Mouse (Mus musculus): ENCODE results near the gene Shb. TPM values are rescaled to one million over a fixed set of nuclear protein-coding genes. Genes with fewer than 3 reads are reported as not detected.
"Not testable (repeated sequence)": the region's sequence is repeated elsewhere in the genome, so short reads cannot be mapped to it uniquely, and the experiment has no call there.

Gene Shb
- polyA plus RNA-seq, 1 experiment from 2014 or later, result 4.9 TPM

DNA sequence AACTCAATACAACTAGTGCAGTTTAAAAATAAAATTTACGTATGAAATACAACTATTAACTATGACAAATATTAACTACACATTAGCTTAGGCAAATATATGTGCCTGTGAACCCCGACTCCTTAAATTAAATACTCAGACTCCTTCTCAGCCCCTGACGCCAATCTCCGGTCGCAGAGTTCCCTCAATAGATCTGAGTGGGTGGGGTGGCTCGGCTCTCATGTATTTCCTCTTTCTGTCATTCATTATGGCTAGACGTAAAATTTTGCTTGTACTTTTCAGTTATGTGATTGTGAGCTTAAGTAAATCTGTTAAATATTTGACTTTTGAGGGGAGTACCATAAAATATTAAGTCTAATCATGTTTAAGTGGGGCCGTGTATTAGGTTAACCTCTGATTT, 139.3 kb downstream of the Shb start:
- Histone ChIP-seq H3K9me3 (replicated peaks) (no peaks in the 10 kb centered on the region), H3K9ac (no peak overlapping the region), H3K27ac (no peak overlapping the region), H3K4me1 (no peaks in the 10 kb centered on the region), H3K36me3 (peaks cover 27% of the 10 kb centered on the region), H3K4me2 (no peak overlapping the region), H3K27me3 (no peaks in the 10 kb centered on the region), H3K4me3 (replicated peaks) (no peak overlapping the region)
- WGBS, result 67% methylated on average over 8 of the region's 8 CpGs
- ATAC-seq (replicated peaks; ENCODE audit: low FRiP score), result no peak

DNA sequence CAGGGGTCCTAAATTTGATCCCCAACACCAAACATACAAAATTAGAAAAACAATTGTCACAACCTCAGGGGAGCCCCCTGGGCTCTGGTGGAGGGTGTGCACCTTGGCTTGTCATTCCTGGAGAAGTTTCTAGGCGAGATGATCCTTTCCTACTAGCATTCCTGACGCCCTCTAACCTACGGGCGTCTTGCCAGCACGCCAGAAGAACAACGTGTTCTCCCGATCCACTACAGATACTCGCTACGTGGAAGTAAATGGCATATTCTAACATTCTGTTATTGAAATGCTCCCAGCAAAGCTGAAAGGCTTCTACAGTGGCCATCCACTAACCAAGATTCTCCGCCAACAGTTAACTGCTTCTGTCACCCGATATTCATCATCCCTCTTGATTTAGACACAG, 139.7 kb downstream of the Shb start:
- 71% methylated on average over 11 of the region's 11 CpGs for WGBS
- Histone ChIP-seq H3K4me2 (no peak overlapping the region), H3K9ac (no peak overlapping the region), H3K4me1 (no peaks in the 10 kb centered on the region), H3K9me3 (replicated peaks) (no peaks in the 10 kb centered on the region), H3K36me3 (peaks cover 23% of the 10 kb centered on the region), H3K4me3 (replicated peaks) (no peak overlapping the region), H3K27me3 (no peaks in the 10 kb centered on the region), H3K27ac (no peak overlapping the region)
- ATAC-seq (replicated peaks; ENCODE audit: low FRiP score), result no peak

DNA sequence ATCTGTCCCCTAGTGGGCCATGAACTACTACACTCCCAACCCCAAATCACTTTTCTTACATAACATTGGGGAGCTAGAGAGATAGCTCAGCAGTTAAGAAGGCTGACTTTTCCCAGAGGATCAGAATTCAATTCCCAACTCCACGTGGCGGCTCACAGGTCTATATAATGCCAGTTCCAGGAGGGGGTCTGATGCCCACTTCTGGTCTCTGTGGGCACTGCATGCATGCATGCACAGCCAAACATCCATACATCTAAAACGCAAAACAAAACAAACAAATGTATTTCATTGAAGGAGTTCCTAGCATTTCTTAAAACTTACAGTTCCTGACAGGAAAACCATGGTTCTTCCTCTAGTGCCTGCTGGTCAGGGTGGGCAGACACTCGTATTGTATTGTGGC, 140.2 kb downstream of the Shb start:
- Histone ChIP-seq H3K9ac (no peak overlapping the region), H3K36me3 (peaks cover 19% of the 10 kb centered on the region), H3K4me1 (no peaks in the 10 kb centered on the region), H3K4me2 (no peak overlapping the region), H3K27me3 (no peaks in the 10 kb centered on the region), H3K9me3 (replicated peaks) (no peaks in the 10 kb centered on the region), H3K4me3 (replicated peaks) (no peak overlapping the region), H3K27ac (no peak overlapping the region)
- WGBS, result 78% methylated on average over 4 of the region's 4 CpGs
- no peak for ATAC-seq (replicated peaks; ENCODE audit: low FRiP score)

DNA sequence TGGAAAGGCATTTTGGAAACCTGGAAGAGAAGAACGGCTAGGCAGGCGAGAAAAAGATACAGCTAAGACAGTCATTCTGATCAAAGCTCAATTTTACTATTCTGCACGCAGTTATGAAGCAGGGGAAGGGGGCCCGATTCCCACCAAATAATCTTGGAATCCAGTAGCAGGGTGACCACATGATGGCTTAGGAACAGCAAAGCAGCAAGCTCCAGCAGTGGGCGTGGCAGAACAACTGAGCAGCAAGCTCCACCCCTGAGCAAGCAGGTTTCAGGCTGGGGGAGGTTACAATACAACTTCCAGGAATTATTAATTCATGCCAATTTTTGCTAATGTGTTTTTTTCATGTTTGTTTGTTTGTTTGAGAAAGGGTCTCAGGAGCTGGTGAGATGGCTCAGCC, 145.0 kb downstream of the Shb start:
- H3K4me1 ChIP-seq; H3K4me3 ChIP-seq (replicated peaks); H3K36me3 ChIP-seq; H3K9me3 ChIP-seq (replicated peaks); H3K9ac ChIP-seq; H3K4me2 ChIP-seq; ATAC-seq (replicated peaks; ENCODE audit: low FRiP score); H3K27me3 ChIP-seq; H3K27ac ChIP-seq: not testable (repeated sequence)
- WGBS, result 93% methylated on average over 5 of the region's 5 CpGs

DNA sequence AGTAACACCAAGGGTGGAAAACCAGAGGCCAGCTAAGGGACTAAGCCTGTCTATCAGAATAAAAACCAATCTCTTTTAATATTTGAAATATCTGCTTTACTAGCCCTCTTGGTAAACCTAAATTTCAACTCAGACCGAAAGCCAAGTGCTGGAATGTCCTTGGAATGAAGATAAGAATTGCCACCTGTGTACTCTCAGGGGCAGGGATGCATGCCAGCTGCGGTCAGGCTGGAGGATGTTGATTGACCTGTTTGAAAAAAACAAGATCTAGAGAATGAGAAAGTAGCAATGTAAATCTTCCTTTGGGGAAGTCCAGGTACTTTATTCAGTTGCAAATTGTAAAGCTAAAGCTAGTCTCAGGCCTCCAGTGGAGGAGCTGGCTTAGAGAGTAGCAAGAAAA, 150.1 kb downstream of the Shb start:
- not testable (repeated sequence) for H3K4me3 ChIP-seq (replicated peaks); H3K4me2 ChIP-seq; H3K9me3 ChIP-seq (replicated peaks); ATAC-seq (replicated peaks; ENCODE audit: low FRiP score); H3K36me3 ChIP-seq; H3K9ac ChIP-seq; H3K4me1 ChIP-seq; H3K27me3 ChIP-seq; H3K27ac ChIP-seq
- WGBS, result 72% methylated on average over 2 of the region's 2 CpGs

DNA sequence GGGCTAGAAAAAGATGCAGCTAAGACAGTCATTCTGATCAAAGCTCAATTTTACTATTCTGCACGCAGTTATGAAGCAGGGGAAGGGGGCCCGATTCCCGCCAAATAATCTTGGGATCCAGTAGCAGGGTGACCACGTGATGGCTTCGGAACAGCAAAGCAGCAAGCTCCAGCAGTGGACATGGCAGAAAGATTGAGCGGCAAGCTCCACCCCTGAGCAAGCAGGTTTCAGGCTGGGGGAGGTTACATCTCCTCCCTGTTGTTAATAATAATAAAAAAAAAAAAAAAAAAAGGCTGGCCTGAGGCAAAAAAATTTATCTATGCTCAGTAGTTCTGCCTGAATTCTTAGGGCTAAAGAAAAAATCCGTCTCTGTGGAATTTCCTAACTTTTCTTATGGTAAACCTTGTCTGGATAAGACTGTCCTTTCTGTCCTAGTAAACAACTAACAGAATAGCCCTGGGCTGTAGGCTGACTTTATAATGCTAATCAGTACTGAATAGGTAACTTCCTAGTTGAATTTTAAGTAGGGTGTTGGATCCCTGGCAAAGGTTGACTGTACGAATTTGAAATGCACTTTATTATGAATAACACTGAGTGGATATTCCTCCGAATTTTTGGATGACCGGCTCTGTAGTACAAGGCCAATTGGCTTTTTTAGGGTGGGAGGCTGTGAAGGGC, 151.2 kb downstream of the Shb start:
- not testable (repeated sequence) for H3K4me3 ChIP-seq (replicated peaks); H3K4me2 ChIP-seq; H3K4me1 ChIP-seq; ATAC-seq (replicated peaks; ENCODE audit: low FRiP score); H3K9me3 ChIP-seq (replicated peaks); H3K27ac ChIP-seq; H3K27me3 ChIP-seq; H3K9ac ChIP-seq
- 84% methylated on average over 10 of the region's 10 CpGs for WGBS
- H3K36me3 ChIP-seq, result peaks cover 12% of the 10 kb centered on the region

DNA sequence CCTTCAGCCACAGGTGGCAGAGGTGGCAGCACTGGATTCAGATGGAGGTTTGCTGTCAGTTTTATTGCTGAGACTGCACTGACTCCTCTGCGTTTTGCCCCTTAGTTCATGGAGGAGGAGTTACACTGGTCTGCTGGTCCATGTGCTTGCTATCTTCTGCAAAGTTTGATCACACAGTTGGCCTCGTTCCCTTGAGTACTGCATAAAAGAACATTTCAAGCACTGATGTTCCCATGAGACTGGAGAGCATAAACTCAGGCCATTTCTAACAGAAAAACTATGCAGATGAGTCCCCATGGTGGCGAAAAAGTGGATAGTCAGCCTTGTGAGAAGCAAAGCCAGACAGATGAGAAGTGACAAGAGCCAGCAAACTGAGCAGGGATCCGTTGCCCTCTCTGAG, 155.7 kb downstream of the Shb start:
- H3K4me1 ChIP-seq, result no peaks in the 10 kb centered on the region
- no peaks in the 10 kb centered on the region for H3K27me3 ChIP-seq
- H3K9me3 ChIP-seq (replicated peaks), result no peaks in the 10 kb centered on the region
- WGBS, result 80% methylated on average over 4 of the region's 4 CpGs
- no peak overlapping the region for H3K4me2 ChIP-seq
- no peak overlapping the region for H3K9ac ChIP-seq
- H3K4me3 ChIP-seq (replicated peaks), result no peak overlapping the region
- no peak overlapping the region for H3K27ac ChIP-seq
- no peak for ATAC-seq (replicated peaks; ENCODE audit: low FRiP score)
- peaks cover 49% of the 10 kb centered on the region for H3K36me3 ChIP-seq

DNA sequence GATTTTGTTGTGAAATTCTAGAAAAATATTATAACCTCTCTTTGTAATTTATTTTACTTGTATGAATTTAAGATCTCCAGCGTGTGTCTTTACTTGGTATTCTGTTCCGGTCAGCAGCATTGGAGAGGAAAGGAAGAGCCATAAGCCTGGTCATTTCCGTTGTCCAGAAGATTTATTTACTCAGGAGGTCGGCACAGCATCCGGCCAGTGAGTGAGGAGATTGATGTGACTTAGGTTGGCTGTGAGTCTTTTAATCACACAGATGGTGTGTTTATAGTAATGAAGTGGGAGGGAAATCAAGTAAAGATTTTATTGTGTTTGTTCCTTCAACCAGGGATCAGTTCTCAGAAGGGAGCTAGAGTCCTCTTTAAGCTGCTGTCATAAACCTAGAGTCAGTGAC, 157.4 kb downstream of the Shb start:
- Histone ChIP-seq H3K27me3 (no peaks in the 10 kb centered on the region), H3K4me1 (no peaks in the 10 kb centered on the region), H3K4me3 (replicated peaks) (no peak overlapping the region), H3K9ac (no peak overlapping the region), H3K27ac (no peak overlapping the region), H3K36me3 (peaks cover 63% of the 10 kb centered on the region), H3K4me2 (no peak overlapping the region), H3K9me3 (replicated peaks) (no peaks in the 10 kb centered on the region)
- 21% methylated on average over 5 of the region's 5 CpGs for WGBS
- ATAC-seq (replicated peaks; ENCODE audit: low FRiP score), result no peak

Small RNAs within 50 kb of the gene (microRNA-seq; reads per million reads assigned to microRNA genes)
- gene Gm22518, result not detected
- not detected for gene Gm25692

Other genes starting within 250 kb of the Shb start
- gene Trmt10b, start 235.3 kb downstream of the Shb start, polyA plus RNA-seq (2015; fragmentation: Nextera tagmentation; extraction: Ambion mirVana), result 18.1 and 18.8 TPM in 2 replicates
- gene Dcaf10, start 190.4 kb downstream of the Shb start, polyA plus RNA-seq (2015; fragmentation: Nextera tagmentation; extraction: Ambion mirVana), result 10.8 and 11.6 TPM in 2 replicates
- 90.6 and 96.0 TPM in 2 replicates for gene Exosc3, start 189.7 kb downstream of the Shb start, polyA plus RNA-seq (2015; fragmentation: Nextera tagmentation; extraction: Ambion mirVana)
- gene Slc25a51, start 123.7 kb downstream of the Shb start, polyA plus RNA-seq (2015; fragmentation: Nextera tagmentation; extraction: Ambion mirVana), result 79.0 and 81.0 TPM in 2 replicates